20 mouse cellular contexts compared by ENCODE assay signal in the genomic region with DNA sequence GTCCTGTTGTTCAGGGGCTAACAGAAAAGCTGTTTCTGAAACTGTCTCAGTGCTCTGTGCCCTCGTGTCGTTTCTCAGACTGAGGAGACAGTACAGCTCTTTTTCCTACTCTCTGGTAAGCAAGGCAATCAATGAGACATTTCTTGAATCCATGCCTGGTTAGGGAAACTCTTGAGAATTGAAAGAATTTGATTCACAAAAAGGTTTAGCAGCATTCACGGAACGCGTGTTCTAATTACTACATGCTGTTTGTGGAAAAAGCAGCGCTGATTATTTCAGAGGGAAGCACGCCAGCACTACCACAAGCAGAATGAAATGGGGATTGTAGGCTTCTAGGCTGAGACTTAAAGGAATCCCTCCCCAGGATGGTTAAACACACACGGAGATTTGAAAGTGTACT.
DNase-seq lines count a peak whose midpoint lies in the region; ATAC-seq lines count a peak whose summit lies in the region.
"Had no signal": no experiment of that assay in that cellular context is flagged by ENCODE, and none has a peak within 500 bp of the region (broad histone marks: within the 10 kb centered on the region; RNA-seq: fewer than 3 reads in every experiment).

No protein-coding gene starts in this region.

- no peaks in the 10 kb centered on the region for H3K27me3 ChIP-seq in forebrain, embryonic 15.5 days
- H3K27me3 ChIP-seq in forebrain, embryonic 11.5 days (ENCODE audit: control insufficient read depth, insufficient read depth, low read length) = no peaks in the 10 kb centered on the region; the same call in 1 of the 2 replicates
- H3K27me3 ChIP-seq in embryonic facial prominence, embryonic 15.5 days = no peaks in the 10 kb centered on the region
- H3K27me3 ChIP-seq: CH12.LX; liver, embryonic 12.5 days; midbrain, embryonic 12.5 days; stomach, embryonic 15.5 days had no signal

- intact Hi-C loops in left cerebral cortex, postnatal 14 days (cut with DNase I) = no loop called here
- intact Hi-C loops in left cerebral cortex, postnatal 4 days (cut with DNase I) = no loop called here

- H3K9ac ChIP-seq in forebrain, embryonic 15.5 days (replicated peaks) = no peak overlapping the region
- no peak overlapping the region for H3K9ac ChIP-seq in forebrain, embryonic 11.5 days (ENCODE audit: low read length)
- no peak overlapping the region for H3K9ac ChIP-seq in embryonic facial prominence, embryonic 15.5 days
- H3K9ac ChIP-seq: liver, embryonic 12.5 days; lung, embryonic 14.5 days; midbrain, embryonic 12.5 days; stomach, embryonic 15.5 days had no signal

- H3K4me2 ChIP-seq in forebrain, embryonic 15.5 days (replicated peaks) = no peak overlapping the region
- H3K4me2 ChIP-seq in forebrain, embryonic 11.5 days (ENCODE audit: low read depth, low read length, severe bottlenecking) = no peak overlapping the region
- H3K4me2 ChIP-seq in embryonic facial prominence, embryonic 15.5 days (replicated peaks) = peak overlapping the region; percentile 5
- H3K4me2 ChIP-seq: liver, embryonic 12.5 days; lung, embryonic 14.5 days; midbrain, embryonic 12.5 days; stomach, embryonic 15.5 days had no signal

- 18% methylated on average over 8 of the region's 8 CpGs for WGBS in forebrain, embryonic 15.5 days
- 78% methylated on average over 8 of the region's 8 CpGs for WGBS in forebrain, embryonic 11.5 days
- WGBS in embryonic facial prominence, embryonic 15.5 days = 32% methylated on average over 8 of the region's 8 CpGs

- ATAC-seq in forebrain, embryonic 15.5 days (replicated peaks) = peak; percentile 73
- no peak for ATAC-seq in forebrain, embryonic 11.5 days (replicated peaks; ENCODE audit: low FRiP score)
- ATAC-seq in embryonic facial prominence, embryonic 15.5 days (ENCODE audit: insufficient number of reproducible peaks, low FRiP score, low TSS enrichment, low read depth) = no peak
- ATAC-seq in megakaryocyte-erythroid progenitor cell, adult 5-6 weeks (replicated peaks; ENCODE audit: low FRiP score, low TSS enrichment, poor library complexity, severe bottlenecking) = no peak
- ATAC-seq: liver, embryonic 12.5 days had no signal

- H3K9me3 ChIP-seq in forebrain, embryonic 15.5 days = no peaks in the 10 kb centered on the region
- no peaks in the 10 kb centered on the region for H3K9me3 ChIP-seq in forebrain, embryonic 11.5 days (ENCODE audit: control insufficient read depth, low read length)
- H3K9me3 ChIP-seq in embryonic facial prominence, embryonic 15.5 days (replicated peaks) = no peaks in the 10 kb centered on the region
- H3K9me3 ChIP-seq: liver, embryonic 12.5 days; midbrain, embryonic 12.5 days; stomach, embryonic 15.5 days had no signal

- no peak overlapping the region for H3K27ac ChIP-seq in forebrain, embryonic 15.5 days (replicated peaks)
- no peak overlapping the region for H3K27ac ChIP-seq in forebrain, embryonic 11.5 days (ENCODE audit: low read depth, low read length)
- no peak overlapping the region for H3K27ac ChIP-seq in embryonic facial prominence, embryonic 15.5 days (replicated peaks)
- H3K27ac ChIP-seq: liver, embryonic 12.5 days; midbrain, embryonic 12.5 days; stomach, embryonic 15.5 days had no signal

- no peak for DNase-seq in forebrain, embryonic 11.5 days (ENCODE audit: low spot score)
- DNase-seq in left cerebral cortex, postnatal 14 days (ENCODE audit: low spot score in 2 of 2) = peak; percentile 28 to 39
- no peak for DNase-seq in left cerebral cortex, postnatal 4 days
- DNase-seq in NIH3T3 (ENCODE audit: low read depth) = peak; percentile 26
- DNase-seq: cerebellum, postnatal 14 days; gastrocnemius, postnatal 14 days; heart, adult 18-20 months; heart, postnatal 4 days; kidney, adult 8-10 months; kidney, postnatal 14 days; lung, embryonic 14.5 days; lung, postnatal 36 days; thymus, adult 18-20 months had no signal

- no peak overlapping the region for H3K4me3 ChIP-seq in forebrain, embryonic 15.5 days
- H3K4me3 ChIP-seq in forebrain, embryonic 11.5 days (ENCODE audit: low read depth, low read length) = no peak overlapping the region
- no peak overlapping the region for H3K4me3 ChIP-seq in embryonic facial prominence, embryonic 15.5 days (replicated peaks)
- H3K4me3 ChIP-seq: liver, embryonic 12.5 days; midbrain, embryonic 12.5 days; stomach, embryonic 15.5 days had no signal

- no peaks in the 10 kb centered on the region for H3K36me3 ChIP-seq in forebrain, embryonic 15.5 days
- no peaks in the 10 kb centered on the region for H3K36me3 ChIP-seq in forebrain, embryonic 11.5 days (ENCODE audit: control insufficient read depth, insufficient read depth, low read length)
- H3K36me3 ChIP-seq in embryonic facial prominence, embryonic 15.5 days = no peaks in the 10 kb centered on the region
- H3K36me3 ChIP-seq: liver, embryonic 12.5 days; midbrain, embryonic 12.5 days; stomach, embryonic 15.5 days had no signal

- H3K4me1 ChIP-seq in forebrain, embryonic 15.5 days = peaks cover 19% of the 10 kb centered on the region
- no peaks in the 10 kb centered on the region for H3K4me1 ChIP-seq in forebrain, embryonic 11.5 days (replicated peaks; ENCODE audit: control insufficient read depth, insufficient read depth, low read length)
- peaks cover 5% of the 10 kb centered on the region; the same call in 1 of the 2 replicates for H3K4me1 ChIP-seq in embryonic facial prominence, embryonic 15.5 days
- H3K4me1 ChIP-seq: liver, embryonic 12.5 days; midbrain, embryonic 12.5 days; stomach, embryonic 15.5 days had no signal

Comparison
In these comparisons a context has a peak if more than half of its experiments do, and no peak if none do; other contexts are left out.
1. DNase-seq: peak in left cerebral cortex, postnatal 14 days (2 of 2) and NIH3T3 (single experiment); none in forebrain, embryonic 11.5 days (single experiment) and left cerebral cortex, postnatal 4 days (single experiment).